Mouse (Mus musculus) spleen, postnatal 36 days (tissue): ENCODE measurements around the gene Rangrf.
"Not testable (repeated sequence)": the region's sequence is repeated elsewhere in the genome, so short reads cannot be mapped to it uniquely, and the experiment has no call there.

Experiments
- DNase-seq, 2 experiments: peaks; one replicate each; pipeline ENCODE4 v3.0.0; 2022; ENCODE audit warnings: low spot score in 2 of 2, mixed read lengths in 1 of 2

Gene Rangrf

GRCm38 (mm10) chr11:68979320-68979733 lies 4.3 kb upstream of the Rangrf start:
- no peak for DNase-seq

DNA sequence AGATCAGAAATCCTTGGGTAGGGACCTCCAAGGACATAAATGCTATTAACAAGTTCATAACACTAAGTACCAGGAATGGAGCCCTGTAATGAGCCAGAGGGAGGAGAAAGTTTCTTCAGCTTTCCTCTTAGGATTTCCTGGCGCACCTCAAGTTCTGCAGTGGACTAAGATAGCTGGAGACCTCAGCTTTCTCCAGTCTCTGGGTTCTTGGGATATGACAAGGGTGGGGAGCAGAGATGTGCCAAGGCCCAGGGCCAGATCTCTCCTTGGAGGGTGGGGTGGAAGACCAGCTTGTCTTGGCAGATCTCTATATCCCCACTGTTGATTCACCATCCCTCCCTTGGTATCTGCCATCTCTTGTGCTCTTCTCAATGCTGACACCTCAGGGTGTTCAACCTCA lies 616 bp upstream of the Rangrf start:
- no peak for DNase-seq

- no peak for DNase-seq
Measured at GRCm38 (mm10) chr11:68974059-68974450, 930 bp downstream of the Rangrf start.

DNA sequence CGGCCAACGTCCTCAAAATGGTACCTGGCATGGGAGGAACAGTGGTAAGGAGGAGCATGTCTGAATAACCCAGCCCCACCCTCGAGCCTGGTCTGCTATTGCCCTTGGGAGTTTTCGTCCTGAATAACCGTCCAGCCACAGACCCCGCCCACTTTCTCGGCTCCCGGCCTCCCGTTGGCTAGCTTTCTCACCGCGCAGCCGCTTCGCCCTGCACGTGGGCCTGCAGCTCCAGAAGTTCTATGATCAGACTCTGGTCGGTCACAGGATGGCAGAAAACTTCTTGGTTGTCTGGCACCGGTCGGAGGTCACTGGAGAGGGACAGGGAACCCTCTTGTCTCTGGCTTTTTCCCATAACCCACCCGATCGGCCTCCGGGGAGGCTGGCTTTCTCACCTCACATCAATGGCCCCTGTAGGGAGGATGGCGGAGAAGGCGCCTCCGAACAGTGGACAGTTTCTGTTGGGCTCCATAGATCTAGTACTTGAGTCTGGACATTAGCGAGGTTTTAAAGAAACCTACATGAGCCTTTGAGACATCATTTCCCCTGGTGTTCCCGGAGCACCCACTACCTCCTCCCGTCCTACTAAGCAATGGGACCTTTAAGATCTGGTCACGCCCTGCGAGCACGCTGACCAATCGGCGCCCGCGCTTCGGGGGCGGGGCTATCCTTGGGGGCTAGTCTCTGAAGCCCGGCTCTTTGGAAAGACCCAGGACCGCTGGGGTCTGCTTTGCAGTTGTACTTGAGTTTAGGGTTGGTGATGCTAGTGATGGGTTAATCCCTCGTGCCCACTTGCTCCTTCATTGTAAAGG lies 1.5 kb downstream of the Rangrf start:
- peak; percentile 67 to 73 for DNase-seq

GRCm38 (mm10) chr11:68970232-68970631 lies 4.8 kb downstream of the Rangrf start:
- no peak for DNase-seq

DNA sequence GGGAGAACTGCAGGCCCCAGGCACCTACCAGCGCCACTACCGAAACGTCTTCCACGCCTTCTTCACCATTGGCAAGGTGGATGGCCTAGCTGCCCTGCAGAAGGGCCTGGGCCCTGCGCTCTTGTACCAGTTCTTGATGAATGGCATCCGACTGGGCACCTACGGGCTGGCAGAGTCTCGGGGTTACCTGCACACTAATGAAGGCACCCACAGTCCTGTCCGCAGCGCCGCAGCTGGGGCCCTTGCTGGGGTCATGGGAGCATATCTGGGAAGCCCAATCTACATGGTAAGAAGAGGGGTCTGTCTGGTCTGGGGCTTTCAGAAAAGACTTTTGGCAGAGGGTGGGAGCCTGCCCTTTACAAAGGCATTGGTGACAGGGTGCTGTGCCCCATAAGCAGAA lies 6.2 kb downstream of the Rangrf start:
- no peak for DNase-seq

DNA sequence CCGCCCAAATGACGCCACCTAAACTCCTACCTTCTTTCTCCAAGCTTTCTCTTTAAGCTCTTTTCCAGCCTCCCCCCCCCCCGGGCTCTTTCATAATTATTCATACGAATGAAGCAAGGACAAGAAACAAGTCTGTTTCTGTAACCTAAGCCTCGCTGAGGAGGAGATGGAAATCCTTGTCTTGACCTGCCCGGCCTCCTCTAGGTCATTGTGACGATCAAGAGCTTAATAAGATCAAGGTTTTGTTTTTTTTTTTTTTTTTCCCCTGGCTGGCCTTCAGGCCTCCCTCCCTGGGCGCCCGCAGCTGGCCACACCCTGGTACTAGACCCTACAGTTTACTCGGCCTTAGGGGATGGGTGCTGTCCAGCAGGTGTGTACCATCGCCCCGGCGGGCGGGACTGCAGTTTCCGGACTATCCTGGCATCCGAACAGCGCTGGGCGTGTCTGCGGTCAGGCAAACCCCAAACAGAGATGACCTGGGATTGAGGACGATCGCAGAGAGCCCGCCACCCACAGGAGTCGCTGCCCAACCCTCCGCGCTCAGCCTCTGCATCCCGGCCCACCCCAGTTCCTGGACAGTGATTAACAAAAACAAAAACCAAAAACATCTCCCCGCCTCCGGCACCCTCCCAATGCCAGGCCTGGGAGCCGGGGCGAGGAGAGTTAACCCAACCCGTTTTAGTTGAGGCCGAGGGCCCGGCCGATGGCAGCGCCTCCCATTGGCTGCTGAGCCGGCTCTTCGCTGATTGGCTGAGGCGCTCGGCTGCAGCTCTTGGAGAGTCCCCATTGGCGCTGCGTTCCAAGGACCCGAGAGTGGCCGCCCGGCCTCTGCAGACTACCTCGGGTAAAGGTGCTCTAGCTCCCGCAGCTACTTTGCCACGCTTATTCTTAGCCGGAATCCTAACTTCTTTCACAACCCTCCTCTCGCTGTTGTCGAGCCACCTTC lies 7.4 kb downstream of the Rangrf start, which contains the start of gene Slc25a35:
Gene Slc25a35 (plus strand): TSS at position 795 of the 946 bp plus-strand sequence.
- peak; percentile 91 for DNase-seq

DNA sequence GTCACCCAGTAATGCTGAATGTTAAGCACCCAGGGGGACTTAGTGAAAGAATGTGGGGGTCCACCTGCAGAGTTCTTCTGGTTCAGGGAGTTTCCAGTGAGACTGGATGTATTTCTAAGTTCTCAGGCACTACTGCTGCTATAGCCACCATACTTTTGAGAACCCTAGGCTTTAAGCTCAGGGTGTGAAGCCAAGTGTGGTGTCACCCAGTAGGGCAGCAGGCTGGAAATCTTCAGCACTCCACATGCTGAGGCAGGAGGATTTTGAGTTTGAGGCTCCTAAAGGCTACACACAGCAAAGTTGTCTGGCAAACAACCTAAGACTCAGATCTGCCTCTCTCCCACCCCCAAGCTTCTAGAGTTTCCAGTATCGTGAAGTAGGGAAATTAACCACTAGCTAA lies 8.4 kb downstream of the Rangrf start:
- no peak for DNase-seq

DNA sequence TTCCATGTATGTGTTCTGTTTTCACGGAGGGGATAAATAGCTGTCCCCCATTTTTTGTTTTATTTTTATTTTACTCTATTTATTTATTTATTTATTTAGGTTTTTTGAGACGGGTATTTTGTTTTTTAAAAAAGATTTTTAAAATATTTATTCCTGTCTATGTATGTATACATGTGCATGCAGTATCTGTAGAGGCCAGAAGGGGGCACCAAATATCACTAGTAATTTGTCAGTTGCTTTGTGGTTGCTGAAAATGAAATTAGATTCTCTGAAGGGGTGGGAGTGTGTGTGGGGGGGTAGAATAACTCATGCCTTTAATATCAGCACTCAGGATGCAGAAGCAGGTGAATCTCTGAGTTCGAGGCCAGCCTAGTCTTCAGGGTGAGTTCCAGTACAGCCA lies 9.1 kb downstream of the Rangrf start:
- peak; percentile 43 to 68 for DNase-seq

DNA sequence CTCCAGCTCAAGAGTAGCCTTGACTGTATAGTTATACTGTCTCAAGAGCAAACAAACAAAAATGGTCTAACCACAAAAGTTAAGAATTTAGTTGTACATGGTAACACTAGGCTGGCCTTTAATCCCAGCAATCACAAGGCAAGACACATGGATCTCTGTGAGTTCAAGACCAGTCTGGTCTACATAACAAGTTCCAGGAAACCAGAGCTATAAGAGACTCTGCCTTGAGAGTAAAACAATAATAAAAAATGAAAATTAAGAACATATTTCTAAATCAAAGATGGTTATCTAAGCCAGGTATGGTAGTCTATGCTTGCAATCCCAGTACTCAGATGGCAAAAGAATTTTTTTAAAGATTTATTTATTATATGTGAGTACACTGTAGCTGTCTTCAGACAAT lies 9.9 kb downstream of the Rangrf start:
- no peak for DNase-seq

DNA sequence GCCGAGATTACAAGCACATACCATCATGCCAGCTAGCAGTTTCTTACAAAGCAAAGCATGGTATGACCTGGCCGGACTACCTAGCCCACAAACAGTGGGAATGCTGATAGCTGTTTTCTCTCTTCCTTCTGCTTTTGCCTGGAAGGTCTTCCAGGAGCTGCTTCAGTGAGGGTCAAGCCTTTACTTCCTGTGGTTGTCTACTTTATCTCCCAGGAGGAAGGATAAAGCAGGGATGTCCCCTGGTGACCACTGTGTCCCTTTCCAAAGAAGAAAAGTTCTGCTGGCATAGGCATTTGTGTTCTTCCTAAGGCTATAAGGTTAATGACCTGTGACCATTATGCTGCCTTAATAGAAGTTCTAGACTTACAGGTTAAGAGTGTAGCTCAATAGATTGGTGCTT lies 11.6 kb downstream of the Rangrf start:
- DNase-seq: no peak

DNA sequence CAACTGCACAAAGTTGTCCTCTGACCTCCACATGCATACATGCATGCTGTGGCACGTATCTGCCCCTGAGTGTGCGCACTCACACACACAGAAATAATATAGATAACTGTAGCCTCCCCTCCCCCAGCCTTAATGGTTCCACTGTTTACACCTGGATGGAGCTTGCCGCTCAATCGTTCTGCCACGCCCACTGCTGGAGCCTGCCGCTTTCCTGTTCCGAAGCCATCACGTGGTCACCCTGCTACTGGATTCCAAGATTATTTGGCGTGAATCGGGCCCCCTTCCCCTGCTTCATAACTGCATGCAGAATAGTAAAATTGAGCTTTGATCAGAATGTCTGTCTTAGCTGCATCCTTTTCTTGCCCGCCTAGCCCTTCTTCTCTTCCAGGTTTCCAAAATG lies 12.8 kb downstream of the Rangrf start:
- DNase-seq: not testable (repeated sequence)

GRCm38 (mm10) chr11:68961596-68961995 lies 13.4 kb downstream of the Rangrf start:
- DNase-seq: no peak

DNA sequence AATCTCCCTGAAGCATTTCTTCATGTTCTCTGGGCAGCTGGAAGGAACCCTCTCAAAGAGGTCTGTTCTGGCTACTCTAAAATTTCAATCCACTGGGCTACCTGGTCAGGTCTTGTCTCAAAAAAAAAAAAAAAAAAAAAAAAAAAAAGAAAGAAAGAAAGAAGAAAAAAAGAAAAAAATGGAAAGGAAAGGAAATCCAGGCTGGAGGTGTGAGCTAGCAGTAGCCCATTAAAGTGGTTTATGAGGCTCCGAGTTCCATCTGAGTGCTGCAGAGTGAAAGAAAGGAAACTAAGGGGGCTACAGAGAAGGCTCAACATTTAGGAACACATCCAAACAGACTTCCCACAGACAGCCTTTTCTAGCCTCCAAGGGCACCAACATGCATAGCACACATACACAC lies 17.0 kb downstream of the Rangrf start:
- no peak for DNase-seq

DNA sequence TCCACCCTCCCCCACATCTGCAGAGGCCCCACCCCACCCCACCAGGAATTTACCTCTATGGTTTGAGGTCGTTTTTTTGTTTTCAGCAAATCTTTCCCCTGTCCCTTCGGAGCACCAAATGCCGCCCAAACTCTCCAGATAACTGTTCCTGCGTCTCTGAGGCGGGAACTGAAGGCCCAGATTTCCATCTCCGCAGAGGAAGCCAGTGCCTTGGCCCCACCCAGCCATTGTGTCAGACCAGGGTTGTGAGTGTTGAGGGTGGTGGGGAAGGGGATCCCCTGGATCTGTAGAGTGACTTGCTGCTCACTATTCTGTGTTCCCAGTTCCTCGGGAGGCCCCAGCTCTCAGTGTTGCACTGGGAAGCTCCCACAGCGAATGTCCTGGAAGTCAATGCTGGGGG lies 17.7 kb downstream of the Rangrf start, which contains the start of gene Arhgef15:
Gene Arhgef15 (minus strand): TSS at position 173 of the 400 bp plus-strand sequence.
- DNase-seq: no peak

DNA sequence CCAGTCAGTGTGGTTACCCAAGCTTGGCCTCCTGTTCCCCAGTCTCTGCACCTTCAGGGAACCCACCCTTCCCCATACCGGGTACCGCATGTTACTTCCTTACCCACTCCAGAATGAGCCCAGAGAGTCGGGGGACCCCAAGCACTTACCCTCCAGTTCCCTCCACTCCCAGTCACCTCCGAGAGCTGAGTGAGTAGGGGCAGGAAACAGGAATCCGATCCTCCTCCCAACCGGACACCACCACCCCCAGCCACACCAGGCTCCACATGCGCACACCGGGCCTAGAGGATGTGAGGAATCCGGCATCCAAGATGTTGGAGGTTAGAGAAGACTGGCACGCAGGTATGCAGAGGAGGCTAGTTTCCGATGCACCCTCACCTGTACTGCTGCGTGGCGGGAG lies 18.3 kb downstream of the Rangrf start:
- DNase-seq: no peak

DNA sequence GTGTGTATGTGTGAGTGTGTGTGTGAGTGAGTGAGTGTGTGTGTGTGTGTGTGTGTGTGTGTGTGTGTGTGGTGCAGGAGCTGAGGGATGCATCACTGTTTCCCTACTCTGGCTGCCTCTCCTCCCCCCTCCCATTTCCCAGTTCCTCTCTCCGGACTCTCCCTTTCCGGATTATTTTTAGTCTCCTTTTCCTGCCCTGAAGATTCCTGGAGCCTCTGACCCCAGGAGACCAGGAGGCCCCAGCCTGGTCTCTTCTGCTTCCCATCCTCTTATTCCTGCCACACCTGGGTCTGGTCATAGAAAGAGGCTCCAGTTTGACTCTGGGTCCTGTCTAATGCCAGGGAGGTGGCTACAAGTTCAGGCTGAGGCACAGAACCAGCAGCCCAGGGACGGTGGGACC lies 18.9 kb downstream of the Rangrf start:
- no peak for DNase-seq

DNA sequence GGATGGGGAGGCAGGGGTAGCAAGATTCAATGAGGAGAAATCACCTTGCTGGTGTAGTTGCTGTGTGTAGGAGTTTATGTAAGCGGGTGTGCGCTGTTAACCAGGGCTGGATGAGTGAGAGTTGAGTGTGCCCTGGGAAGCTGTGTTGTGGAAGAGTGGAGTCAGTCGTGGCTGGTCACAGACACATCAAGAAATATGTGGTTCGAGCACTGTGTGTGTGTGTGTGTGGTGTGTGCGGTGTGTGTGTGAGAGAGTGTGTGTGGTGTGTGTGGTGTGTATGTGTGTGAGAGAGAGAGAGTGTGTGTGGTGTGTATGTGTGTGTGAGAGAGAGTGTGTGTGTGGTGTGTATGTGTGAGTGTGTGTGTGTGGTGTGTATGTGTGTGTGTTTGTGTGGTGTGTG lies 19.5 kb downstream of the Rangrf start:
- DNase-seq: no peak

DNA sequence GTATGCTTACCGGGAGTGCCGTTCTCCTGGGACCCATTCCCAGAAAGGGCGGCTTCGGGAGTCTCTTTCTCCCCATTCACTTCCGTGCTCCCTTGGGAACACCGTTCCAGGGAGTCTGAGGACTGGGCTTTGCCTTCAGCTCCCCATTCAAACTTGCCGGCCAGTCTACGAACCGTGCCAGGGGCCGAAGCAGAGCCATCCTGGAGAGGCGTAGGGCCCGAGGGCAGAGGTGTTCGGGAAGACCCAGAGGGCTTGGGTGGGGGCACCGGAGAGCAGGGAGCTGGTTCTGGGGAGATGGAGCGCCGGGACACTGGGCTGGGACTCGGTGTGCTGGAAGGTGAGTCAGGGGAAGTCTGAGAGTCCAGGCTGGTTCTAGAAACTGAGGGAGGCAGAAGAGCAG lies 20.6 kb downstream of the Rangrf start:
- no peak for DNase-seq

- DNase-seq: no peak
Measured at GRCm38 (mm10) chr11:68953903-68954302, 21.1 kb downstream of the Rangrf start.

- DNase-seq: no peak
Measured at GRCm38 (mm10) chr11:68947542-68947993, 27.4 kb downstream of the Rangrf start.

DNA sequence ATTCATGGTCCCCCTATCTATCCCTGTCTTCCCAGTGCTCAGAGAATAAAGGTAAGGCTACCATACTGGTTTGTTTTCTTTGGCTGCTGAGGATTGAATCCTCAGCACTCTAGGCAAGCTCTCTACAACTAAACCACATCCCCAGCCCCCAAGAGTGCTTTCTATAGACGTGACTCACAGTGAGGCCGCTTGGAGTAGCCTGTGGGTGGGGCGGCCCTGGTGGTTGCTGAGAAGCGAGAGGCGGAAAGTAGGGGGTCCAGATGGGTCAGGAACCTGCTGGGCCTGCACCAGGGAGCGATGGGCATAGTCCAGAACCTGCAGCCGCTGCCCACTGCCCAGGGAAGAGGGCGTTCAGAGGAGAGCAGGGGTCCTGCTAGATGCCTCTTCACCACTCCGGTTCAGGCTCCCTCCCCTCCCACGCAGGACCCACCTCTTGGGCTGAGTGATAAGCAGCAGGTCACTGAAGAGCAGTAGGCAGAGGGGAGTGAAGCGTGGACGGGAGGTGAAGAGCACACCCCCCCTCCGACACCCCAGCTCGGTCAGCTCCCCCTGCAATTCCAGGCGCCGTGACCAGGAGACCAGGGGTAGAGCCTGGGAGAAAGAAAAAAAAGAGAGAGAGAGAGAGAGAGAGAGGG lies 28.1 kb downstream of the Rangrf start:
- no peak for DNase-seq
